Mouse (Mus musculus): ENCODE measurements around the gene Sftpa1.

Gene Sftpa1

DNA sequence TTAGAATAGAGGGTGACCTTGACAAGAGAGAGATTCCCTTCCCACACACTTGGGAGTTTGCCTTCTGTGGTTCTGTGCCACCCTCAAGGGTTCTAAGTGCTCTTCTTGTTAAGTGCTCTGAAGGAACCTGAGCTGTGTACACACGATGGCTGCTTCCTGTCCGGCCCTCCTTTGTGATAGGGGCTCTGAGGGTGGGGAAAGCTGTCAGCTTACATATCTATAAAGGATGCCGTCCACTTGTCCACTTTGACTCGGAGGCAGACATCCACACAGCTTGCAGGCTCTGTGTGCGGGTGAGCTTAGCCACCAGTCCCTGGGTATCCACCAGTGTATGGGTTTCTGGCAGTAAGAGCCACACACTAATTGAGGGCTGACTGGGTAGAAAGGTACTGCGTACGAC, at the start of gene Sftpa1:
Sftpa1 (plus strand) TSS at position 243 of the 400 bp plus-strand sequence.
- in situ Hi-C loops (cut with MboI; ENCODE audit: unreplicated experiment in 2 of 2): no loop called here

DNA sequence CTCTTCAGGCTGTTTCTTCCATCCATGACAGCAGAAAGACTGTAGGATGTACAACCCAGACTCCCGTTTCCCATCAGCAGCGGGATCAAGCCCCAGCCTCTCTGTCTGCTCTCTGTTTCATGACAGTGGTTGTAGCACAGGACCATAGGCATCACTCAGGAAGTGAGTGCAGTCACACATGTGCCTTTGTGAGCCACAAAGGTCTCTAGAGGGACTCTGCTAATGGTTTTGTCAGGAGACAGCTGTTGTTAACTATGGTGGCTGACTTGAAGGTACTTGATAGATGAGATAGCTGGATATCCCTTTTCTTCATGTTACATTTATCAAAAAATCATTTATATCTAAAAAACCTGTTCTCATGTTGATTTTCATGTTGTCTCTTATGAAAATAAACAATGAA, 49.2 kb upstream of the Sftpa1 start:
- in situ Hi-C loops (cut with MboI; ENCODE audit: unreplicated experiment in 2 of 2): no loop called here

DNA sequence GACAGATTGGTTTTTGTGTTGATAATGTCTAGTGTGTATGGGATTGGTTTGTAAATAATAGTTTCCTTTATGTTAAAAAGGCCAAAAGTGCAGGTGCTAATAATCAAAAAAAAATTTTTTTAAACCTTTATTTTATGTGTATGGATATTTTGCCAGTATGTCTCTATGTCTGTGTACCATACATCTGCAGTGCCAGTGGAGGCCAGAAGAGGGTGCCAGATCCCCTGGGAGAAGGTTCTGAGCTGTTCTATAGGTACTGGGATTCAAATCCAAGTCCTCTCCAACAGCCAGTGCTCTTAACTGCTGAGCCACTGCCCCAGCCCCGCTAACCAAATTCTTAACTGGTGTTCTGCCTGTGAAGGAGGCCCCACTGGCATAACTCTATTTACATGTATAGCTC, 44.1 kb upstream of the Sftpa1 start:
- in situ Hi-C loops (cut with MboI; ENCODE audit: unreplicated experiment in 2 of 2): no loop called here

- in situ Hi-C loops (cut with MboI; ENCODE audit: unreplicated experiment in 2 of 2): no loop called here
Measured at GRCm38 (mm10) chr14:41090777-41091176, 40.8 kb upstream of the Sftpa1 start.

- in situ Hi-C loops (cut with MboI; ENCODE audit: unreplicated experiment in 2 of 2): no loop called here
Measured at GRCm38 (mm10) chr14:41094114-41094513, 37.5 kb upstream of the Sftpa1 start.

- in situ Hi-C loops (cut with MboI; ENCODE audit: unreplicated experiment in 2 of 2): no loop called here
Measured at GRCm38 (mm10) chr14:41096296-41096860, 35.2 kb upstream of the Sftpa1 start.

- in situ Hi-C loops (cut with MboI; ENCODE audit: unreplicated experiment in 2 of 2): no loop called here
Measured at GRCm38 (mm10) chr14:41098726-41099125, 32.9 kb upstream of the Sftpa1 start.

- in situ Hi-C loops (cut with MboI; ENCODE audit: unreplicated experiment in 2 of 2): no loop called here
Measured at GRCm38 (mm10) chr14:41100712-41101111, 30.9 kb upstream of the Sftpa1 start.

GRCm38 (mm10) chr14:41101242-41101641, 30.3 kb upstream of the Sftpa1 start:
- in situ Hi-C loops (cut with MboI; ENCODE audit: unreplicated experiment in 2 of 2): no loop called here

- in situ Hi-C loops (cut with MboI; ENCODE audit: unreplicated experiment in 2 of 2): no loop called here
Measured at GRCm38 (mm10) chr14:41102269-41102668, 29.3 kb upstream of the Sftpa1 start.

- in situ Hi-C loops (cut with MboI; ENCODE audit: unreplicated experiment in 2 of 2): no loop called here
Measured at GRCm38 (mm10) chr14:41104853-41105444, 26.6 kb upstream of the Sftpa1 start, which contains the start of gene Mat1a. TSS of gene Mat1a (plus strand) at chr14:41105035.

GRCm38 (mm10) chr14:41111031-41111668, 20.4 kb upstream of the Sftpa1 start:
- in situ Hi-C loops (cut with MboI; ENCODE audit: unreplicated experiment in 2 of 2): no loop called here

- in situ Hi-C loops (cut with MboI; ENCODE audit: unreplicated experiment in 2 of 2): no loop called here
Measured at GRCm38 (mm10) chr14:41112944-41113343, 18.6 kb upstream of the Sftpa1 start.

DNA sequence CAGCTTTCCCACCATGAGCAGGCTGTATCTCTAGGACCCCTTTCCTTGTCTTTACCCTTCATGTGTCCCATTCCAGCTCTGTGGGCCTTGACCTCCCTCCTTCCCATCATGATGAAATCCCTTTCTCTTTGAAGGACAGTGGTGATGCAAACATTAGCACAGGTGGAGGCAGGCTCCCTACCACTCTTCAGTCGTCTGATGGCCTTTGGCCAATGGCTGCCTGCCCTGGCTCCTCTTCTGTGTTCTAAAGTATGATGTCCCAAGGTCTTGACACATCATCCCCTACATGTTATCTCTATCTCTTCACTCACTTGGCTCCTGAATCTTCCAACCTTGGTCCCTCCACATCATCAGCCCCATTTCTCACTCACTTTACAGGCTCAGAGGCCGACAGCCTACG, 15.3 kb upstream of the Sftpa1 start:
- in situ Hi-C loops (cut with MboI; ENCODE audit: unreplicated experiment in 2 of 2): no loop called here

DNA sequence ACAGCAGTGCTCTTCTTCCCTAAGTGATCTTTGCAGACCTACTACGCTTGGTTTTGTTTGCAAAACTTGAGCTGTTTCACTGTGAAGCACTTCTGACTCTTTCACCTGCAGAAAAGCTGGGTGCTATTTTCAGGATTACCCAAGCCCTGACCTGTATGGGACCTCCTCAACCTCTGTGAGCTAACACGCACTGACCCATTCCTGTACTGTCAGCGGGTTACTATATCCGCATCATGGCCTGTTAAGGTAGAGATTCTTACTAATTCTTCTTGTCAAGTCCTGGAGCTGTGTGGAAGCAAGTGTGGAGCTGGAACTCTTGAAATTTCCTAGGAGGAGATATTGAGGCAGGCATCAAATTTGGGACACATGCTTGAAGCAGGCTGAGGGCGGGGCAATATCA, 6.9 kb upstream of the Sftpa1 start:
- in situ Hi-C loops (cut with MboI; ENCODE audit: unreplicated experiment in 2 of 2): no loop called here

DNA sequence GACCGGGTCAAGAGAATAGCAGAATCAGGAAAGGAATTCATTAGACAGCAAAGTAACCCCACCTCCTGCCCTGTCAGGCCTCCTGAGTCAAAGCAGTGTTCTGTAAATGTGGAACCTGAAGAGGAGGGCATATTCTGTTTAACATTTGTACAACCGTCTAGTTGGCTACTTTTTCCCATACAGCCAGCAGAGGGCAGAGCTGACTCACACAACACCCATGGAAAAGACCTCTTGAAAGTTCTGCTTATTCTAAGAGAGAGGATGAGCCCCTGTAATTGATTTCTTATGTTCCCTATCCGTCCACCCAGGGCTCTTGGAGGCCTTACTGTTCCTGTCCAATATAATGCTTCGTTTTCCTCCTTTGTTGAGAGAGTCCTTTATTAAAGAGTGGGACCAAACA, 3.6 kb upstream of the Sftpa1 start:
- in situ Hi-C loops (cut with MboI; ENCODE audit: unreplicated experiment in 2 of 2): no loop called here

DNA sequence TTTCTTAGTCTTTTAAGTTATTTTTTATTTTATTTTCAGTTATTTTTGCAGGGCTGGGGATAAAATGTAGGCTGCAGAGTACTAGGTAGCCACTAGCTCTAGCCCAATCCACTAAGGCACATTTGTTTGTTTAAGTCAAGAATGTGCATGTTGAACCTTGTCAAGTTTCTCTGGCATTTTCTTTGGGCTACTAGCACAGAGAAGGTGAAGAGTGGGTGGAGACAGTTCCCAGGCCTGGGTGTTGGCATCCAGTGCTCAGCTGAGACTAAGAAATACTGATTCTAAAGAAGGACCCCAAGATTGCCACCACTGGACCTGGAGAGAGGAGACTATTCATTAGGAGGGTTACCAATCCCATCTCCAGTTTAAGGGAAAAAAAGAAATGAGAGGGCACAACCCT, 5.4 kb downstream of the Sftpa1 start:
- in situ Hi-C loops (cut with MboI; ENCODE audit: unreplicated experiment in 2 of 2): no loop called here

DNA sequence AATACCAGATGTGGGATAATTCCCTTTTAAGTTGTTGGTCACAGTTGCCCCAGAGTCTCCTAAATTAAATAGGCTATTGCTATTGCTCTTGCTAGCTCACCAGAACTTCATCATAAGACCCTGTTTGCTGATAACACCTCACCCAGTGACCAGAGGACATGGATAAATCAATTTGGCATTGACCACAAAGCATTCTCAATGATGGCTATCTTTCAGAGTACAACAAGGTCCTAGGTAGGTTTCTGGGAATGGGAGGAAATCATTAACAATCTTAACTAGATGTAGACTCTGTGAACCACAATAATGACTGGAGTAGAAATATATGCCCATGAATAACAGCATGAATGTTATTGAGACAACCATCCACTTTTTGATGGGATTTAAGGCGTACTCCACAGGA, 9.1 kb downstream of the Sftpa1 start:
- in situ Hi-C loops (cut with MboI; ENCODE audit: unreplicated experiment in 2 of 2): no loop called here

DNA sequence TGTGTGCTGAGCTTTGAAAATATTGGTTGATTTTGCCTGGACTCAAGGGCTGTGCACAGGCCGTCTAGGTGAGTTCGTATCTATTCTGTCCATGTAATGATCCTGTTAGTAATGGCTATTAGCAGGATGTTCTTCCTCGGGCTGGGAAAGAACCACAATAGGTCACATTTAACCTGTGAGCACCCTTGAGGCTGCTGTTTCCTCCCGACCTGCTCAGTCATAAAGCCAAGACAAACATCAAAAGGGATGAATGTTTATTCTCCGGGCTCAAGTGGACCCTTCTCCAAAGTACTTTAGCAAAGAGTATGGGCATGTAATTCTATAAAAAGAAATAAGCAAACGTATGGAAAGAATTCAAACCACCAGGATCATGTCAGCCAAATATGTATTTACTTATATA, 14.5 kb downstream of the Sftpa1 start:
- in situ Hi-C loops (cut with MboI; ENCODE audit: unreplicated experiment in 2 of 2): no loop called here

GRCm38 (mm10) chr14:41146922-41147321, 15.3 kb downstream of the Sftpa1 start:
- in situ Hi-C loops (cut with MboI; ENCODE audit: unreplicated experiment in 2 of 2): no loop called here

- in situ Hi-C loops (cut with MboI; ENCODE audit: unreplicated experiment in 2 of 2): no loop called here
Measured at GRCm38 (mm10) chr14:41147356-41147755, 15.8 kb downstream of the Sftpa1 start.

DNA sequence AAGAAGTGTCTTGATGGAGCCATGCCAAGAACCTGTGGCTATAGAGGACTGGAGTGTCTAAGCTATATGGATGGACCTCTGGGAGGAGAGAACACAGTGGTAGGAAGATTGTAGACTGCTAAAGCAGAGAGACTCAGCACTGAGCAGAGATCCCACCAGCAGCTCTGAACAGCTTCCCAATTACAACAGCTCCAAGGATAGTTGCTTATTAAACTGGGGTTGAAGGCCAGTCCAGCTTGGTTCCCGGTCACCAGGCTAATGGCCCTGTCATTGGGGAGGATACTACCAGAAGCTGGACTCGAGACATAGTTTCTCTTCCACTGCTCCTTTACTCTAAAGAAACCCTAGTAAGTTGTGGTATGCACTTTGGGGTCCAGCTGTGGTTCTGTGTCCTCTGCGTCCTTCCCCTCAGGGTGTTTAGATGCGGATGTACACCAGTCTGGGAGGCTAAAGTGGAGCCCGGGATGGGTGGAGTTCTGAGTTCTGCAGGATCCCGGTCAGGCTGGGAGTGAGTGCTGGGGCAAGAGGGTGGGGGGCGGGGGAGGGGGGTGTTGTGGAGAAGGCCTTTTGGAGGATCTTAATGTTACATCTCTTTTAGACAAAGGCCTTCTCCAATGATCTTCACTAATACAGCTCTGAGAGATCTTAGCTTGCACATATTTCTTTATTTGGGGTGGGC, 19.8 kb downstream of the Sftpa1 start, which contains the start of gene Mbl1:
Mbl1 (plus strand) TSS at position 239 of the 679 bp plus-strand sequence.
- in situ Hi-C loops (cut with MboI; ENCODE audit: unreplicated experiment in 2 of 2): no loop called here

Data from v-Abl transformed pro-B cells (cell line).